Mouse (Mus musculus): Measurements from ENCODE around the gene Cd164l2. TPM values are rescaled to one million over a fixed set of nuclear protein-coding genes. Genes with fewer than 3 reads are reported as not detected.

The Cd164l2 gene
- polyA plus RNA-seq, 1 experiment from 2014 or later = 0.70 TPM

DNA sequence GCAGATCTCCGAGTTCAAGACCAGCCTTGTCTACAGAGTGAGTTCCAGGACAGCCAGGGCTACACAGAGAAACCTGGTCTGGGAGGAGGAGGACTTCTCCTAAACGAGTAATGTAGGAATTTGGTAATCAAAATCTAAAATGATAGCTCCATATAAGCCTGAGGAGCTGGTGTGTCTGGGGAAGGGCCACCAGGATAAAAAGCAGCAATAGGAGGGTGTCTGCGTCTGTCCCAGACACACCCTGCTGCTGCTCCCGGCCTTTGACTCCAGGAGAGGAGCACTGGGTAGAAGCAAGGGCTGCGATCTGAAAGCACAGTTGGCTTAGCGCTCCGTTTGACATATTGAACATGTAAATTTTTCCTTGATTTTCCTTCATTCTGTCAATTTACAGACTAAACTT, 36.7 kb upstream of the Cd164l2 start:
- Histone ChIP-seq H3K36me3 (ENCODE audit: control insufficient read depth, insufficient read depth, low read length) (peaks cover 13% of the 10 kb centered on the region), H3K27ac (ENCODE audit: low read depth, low read length) (no peak overlapping the region), H3K4me2 (no peak overlapping the region), H3K9me3 (ENCODE audit: control insufficient read depth, low read length) (no peaks in the 10 kb centered on the region), H3K9ac (ENCODE audit: low read depth, low read length) (no peak overlapping the region), H3K4me1 (replicated peaks; ENCODE audit: control insufficient read depth, insufficient read depth, low read length) (peaks cover 44% of the 10 kb centered on the region), H3K27me3 (replicated peaks; ENCODE audit: control insufficient read depth, insufficient read depth, low read length) (no peaks in the 10 kb centered on the region), H3K4me3 (ENCODE audit: low read depth, low read length) (no peak overlapping the region)
- 76% methylated on average over 7 of the region's 7 CpGs for WGBS
- ATAC-seq (replicated peaks; ENCODE audit: low FRiP score) (no peak), DNase-seq (ENCODE audit: low spot score) (no peak)

DNA sequence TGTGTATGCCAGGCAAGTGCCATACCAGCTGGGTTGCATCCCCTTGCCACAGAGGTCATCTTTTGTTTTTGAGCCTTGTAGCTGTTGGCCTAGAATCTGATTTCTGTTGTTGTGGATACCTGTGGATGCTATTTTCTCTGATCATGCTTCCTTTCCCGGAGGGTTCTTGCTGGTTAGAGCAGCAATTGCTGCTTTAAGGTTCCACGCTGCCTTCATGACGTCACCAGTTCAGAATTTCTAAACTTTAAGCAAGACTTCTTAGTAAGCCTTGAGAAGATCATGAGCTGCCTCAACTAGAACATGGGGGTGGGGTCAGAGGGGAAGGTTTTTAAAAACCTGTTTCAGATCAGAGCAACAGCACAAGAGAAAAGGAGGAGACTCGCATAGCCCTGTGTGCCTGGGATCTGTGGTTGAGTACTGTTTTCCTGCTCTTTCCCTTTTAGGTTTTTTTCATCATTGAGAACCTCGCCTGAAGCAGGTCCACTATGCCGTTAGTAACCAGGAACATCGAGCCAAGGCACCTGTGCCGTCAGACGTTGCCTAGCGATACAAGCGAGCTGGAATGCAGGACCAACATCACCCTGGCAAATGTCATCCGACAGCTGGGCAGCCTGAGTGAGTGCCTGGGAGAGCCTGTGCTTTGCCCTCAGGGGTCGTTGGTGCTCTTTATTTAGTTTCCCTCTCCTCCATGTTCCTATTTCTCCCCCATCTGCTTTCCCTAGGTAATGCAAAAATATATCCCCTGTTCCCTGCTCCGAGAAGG, 35.8 kb upstream of the Cd164l2 start:
- H3K9me3 ChIP-seq (ENCODE audit: control insufficient read depth, low read length) = no peaks in the 10 kb centered on the region
- ATAC-seq (replicated peaks; ENCODE audit: low FRiP score) (no peak), DNase-seq (ENCODE audit: low spot score) (no peak)
- H3K4me3 ChIP-seq (ENCODE audit: low read depth, low read length) = no peak overlapping the region
- peaks cover 42% of the 10 kb centered on the region for H3K4me1 ChIP-seq (replicated peaks; ENCODE audit: control insufficient read depth, insufficient read depth, low read length)
- whole genome bisulfite sequencing = 63% methylated on average over 14 of the region's 14 CpGs
- H3K27me3 ChIP-seq (replicated peaks; ENCODE audit: control insufficient read depth, insufficient read depth, low read length) = no peaks in the 10 kb centered on the region
- H3K9ac ChIP-seq (ENCODE audit: low read depth, low read length) = no peak overlapping the region
- no peak overlapping the region for H3K27ac ChIP-seq (ENCODE audit: low read depth, low read length)
- H3K36me3 ChIP-seq (ENCODE audit: control insufficient read depth, insufficient read depth, low read length) = peaks cover 13% of the 10 kb centered on the region
- H3K4me2 ChIP-seq = no peak overlapping the region

DNA sequence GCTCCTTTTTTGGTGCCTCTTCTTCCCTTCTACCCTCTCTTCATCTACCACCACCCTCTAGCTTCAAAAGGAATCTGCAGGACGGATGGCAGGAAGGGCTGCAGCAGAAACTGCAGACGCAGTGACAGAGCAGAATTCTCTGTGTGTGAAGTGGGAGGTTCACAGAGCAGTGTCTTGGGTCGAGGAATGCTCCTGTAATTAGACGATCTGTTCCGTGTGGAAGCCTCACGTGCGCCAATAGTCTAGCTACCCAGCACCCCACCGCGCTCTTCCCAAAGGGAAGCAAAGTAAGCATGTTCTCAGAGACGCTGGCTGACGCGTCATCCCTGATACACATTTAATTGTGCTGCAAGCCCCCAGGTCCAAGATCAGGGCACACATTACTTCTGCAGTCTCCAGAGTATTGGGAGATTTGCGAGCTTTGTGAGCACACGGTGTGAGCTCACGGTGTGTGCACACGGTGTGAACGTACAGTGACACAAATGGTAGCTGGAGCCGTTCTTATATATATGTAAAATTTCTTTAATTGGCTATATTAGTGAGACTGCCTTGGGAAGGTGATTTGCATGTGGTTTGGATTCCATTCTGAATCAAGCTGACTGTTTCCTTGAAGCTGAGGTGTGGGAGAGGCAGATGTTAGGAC, 35.0 kb upstream of the Cd164l2 start:
- peaks cover 41% of the 10 kb centered on the region for H3K4me1 ChIP-seq (replicated peaks; ENCODE audit: control insufficient read depth, insufficient read depth, low read length)
- peaks cover 13% of the 10 kb centered on the region for H3K36me3 ChIP-seq (ENCODE audit: control insufficient read depth, insufficient read depth, low read length)
- H3K9ac ChIP-seq (ENCODE audit: low read depth, low read length) = no peak overlapping the region
- no peak overlapping the region; the same call in 1 of the 2 replicates for H3K27ac ChIP-seq (ENCODE audit: low read depth, low read length)
- ATAC-seq (replicated peaks; ENCODE audit: low FRiP score) = no peak
- WGBS = 82% methylated on average over 18 of the region's 18 CpGs
- DNase-seq (ENCODE audit: low spot score) = no peak
- H3K9me3 ChIP-seq (ENCODE audit: control insufficient read depth, low read length) = no peaks in the 10 kb centered on the region
- H3K4me3 ChIP-seq (ENCODE audit: low read depth, low read length) = no peak overlapping the region
- no peak overlapping the region for H3K4me2 ChIP-seq
- no peaks in the 10 kb centered on the region for H3K27me3 ChIP-seq (replicated peaks; ENCODE audit: control insufficient read depth, insufficient read depth, low read length)

DNA sequence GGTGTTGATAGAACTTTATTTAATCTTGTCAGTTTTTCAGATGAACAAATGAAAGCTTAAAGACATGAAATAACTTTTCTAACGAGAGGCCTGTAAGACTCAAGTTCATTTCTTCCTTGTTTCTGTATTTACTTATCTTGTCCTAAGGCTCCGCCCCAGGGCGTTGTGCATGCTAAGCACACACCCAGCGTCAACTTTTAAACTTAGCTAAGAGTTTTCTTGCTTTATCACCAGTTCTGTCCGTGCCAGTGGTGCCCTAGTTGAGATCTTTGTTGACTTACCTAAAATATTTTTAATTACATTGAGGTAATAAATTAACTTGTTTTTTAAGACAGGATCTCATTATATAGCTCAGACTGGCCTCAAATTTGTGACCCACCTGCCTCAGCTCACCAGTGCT, 33.6 kb upstream of the Cd164l2 start:
- Histone ChIP-seq H3K4me1 (replicated peaks; ENCODE audit: control insufficient read depth, insufficient read depth, low read length) (peaks cover 40% of the 10 kb centered on the region), H3K4me3 (ENCODE audit: low read depth, low read length) (no peak overlapping the region), H3K9me3 (ENCODE audit: control insufficient read depth, low read length) (no peaks in the 10 kb centered on the region), H3K9ac (ENCODE audit: low read depth, low read length) (no peak overlapping the region), H3K36me3 (ENCODE audit: control insufficient read depth, insufficient read depth, low read length) (peaks cover 13% of the 10 kb centered on the region), H3K27ac (ENCODE audit: low read depth, low read length) (peak overlapping the region; percentile 61), H3K4me2 (peak overlapping the region; percentile 26; the same call in 1 of the 2 replicates), H3K27me3 (replicated peaks; ENCODE audit: control insufficient read depth, insufficient read depth, low read length) (no peaks in the 10 kb centered on the region)
- DNase-seq (ENCODE audit: low spot score) = no peak
- ATAC-seq (replicated peaks; ENCODE audit: low FRiP score) = peak; percentile 73; the same call in 1 of the 2 replicates
- 58% methylated on average over 5 of the region's 5 CpGs for WGBS

DNA sequence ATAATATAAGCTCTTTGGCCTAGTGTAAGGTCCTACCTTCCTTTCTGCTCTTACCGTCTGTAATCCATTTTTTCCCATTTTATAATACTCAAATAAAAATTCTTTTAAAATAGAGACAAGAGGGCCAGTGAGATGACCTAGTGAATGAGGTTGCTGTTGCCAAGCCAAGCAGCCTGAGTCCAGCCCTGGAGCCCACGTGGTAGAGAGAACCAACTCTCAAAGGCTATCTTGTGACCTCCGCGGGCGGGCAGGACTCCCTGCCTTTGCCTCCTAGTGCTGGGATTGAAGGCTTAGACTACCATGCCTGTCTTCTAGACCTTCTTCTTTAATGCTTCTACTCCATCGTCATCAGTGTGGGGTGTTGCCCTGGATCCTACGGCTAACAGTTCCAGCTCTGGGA, 32.7 kb upstream of the Cd164l2 start:
- no peak overlapping the region for H3K4me3 ChIP-seq (ENCODE audit: low read depth, low read length)
- DNase-seq (ENCODE audit: low spot score) (no peak), ATAC-seq (replicated peaks; ENCODE audit: low FRiP score) (no peak)
- peaks cover 13% of the 10 kb centered on the region for H3K36me3 ChIP-seq (ENCODE audit: control insufficient read depth, insufficient read depth, low read length)
- H3K4me1 ChIP-seq (replicated peaks; ENCODE audit: control insufficient read depth, insufficient read depth, low read length) = peaks cover 42% of the 10 kb centered on the region
- 88% methylated on average over 7 of the region's 7 CpGs for WGBS
- no peak overlapping the region for H3K27ac ChIP-seq (ENCODE audit: low read depth, low read length)
- no peaks in the 10 kb centered on the region for H3K9me3 ChIP-seq (ENCODE audit: control insufficient read depth, low read length)
- H3K27me3 ChIP-seq (replicated peaks; ENCODE audit: control insufficient read depth, insufficient read depth, low read length) = no peaks in the 10 kb centered on the region
- no peak overlapping the region for H3K9ac ChIP-seq (ENCODE audit: low read depth, low read length)
- no peak overlapping the region for H3K4me2 ChIP-seq

DNA sequence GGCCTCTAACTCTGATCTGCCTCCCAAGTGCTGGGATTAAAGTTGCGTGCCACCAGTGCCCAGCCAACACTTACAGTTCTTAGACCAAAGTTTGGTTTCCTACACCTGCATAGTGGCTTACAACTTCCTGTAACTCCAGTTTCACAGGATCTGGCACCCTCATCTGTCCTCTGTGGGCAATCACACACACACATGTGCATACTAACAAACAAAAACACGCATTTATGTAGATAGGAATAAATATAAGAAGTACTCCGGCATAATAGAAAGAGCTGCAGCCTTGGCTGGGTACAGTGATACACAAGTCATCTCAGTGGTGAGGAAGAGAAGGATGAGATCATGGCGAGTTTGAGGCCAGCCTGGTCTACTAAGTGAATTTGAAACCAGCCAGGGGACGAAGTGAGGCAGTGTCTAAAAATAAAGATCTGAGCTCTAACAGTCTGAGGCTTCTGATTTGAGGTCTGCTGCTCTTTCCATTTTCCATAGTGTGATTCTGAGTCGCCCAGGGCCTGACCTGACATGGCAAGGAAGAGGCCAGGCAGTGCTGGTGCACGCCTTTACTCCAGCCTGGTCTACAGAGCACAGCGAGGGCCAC, 29.4 kb upstream of the Cd164l2 start:
- DNase-seq (ENCODE audit: low spot score) = no peak
- no peak overlapping the region for H3K4me3 ChIP-seq (ENCODE audit: low read depth, low read length)
- no peak overlapping the region for H3K27ac ChIP-seq (ENCODE audit: low read depth, low read length)
- H3K9me3 ChIP-seq (ENCODE audit: control insufficient read depth, low read length) = no peaks in the 10 kb centered on the region
- WGBS = 91% methylated on average over 8 of the region's 8 CpGs
- no peak overlapping the region for H3K9ac ChIP-seq (ENCODE audit: low read depth, low read length)
- H3K4me1 ChIP-seq (replicated peaks; ENCODE audit: control insufficient read depth, insufficient read depth, low read length) = peaks cover 26% of the 10 kb centered on the region
- no peak overlapping the region for H3K4me2 ChIP-seq
- H3K27me3 ChIP-seq (replicated peaks; ENCODE audit: control insufficient read depth, insufficient read depth, low read length) = no peaks in the 10 kb centered on the region
- peaks cover 27% of the 10 kb centered on the region for H3K36me3 ChIP-seq (ENCODE audit: control insufficient read depth, insufficient read depth, low read length)
- ATAC-seq (replicated peaks; ENCODE audit: low FRiP score) = no peak

DNA sequence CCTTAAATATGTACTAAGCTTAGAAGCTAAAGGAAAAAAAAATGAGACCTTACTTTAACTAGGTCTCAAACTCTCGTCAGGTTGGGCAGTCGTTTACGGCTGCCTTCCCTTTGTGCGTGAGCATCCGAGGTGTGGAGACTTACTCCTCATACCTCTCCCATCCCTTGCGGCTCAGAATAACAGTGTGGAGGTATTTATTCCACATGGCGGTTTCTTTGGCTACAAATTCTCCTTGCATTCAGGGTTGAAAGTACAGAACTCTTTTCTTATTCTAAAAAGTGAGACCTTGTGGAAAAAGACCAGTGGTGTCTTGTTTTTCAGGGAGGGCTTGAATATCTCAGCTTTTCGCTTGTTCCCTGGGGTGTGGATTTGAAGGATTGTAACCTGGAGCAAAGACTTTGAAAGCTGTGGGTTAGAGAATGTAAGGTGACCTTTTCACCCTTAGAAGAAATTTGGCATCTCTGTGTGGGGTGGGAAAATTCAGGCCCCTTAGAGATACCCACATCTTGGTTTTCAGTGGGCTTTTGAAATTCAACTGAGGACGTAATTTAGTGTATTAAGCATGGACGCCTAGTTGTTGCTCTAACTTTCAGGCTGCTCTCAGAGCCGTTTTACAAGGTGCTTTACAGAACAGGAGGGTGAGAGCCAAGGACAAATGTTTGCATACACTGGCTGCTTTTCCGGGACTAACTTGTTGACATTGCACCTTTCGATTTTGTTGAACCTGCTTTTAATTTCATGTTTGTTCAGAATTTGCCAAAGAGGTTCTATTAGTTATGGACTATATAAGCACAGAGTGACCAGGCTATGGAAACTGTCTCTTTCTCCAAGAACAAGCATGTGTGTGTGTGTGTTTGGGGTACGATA, 27.7 kb upstream of the Cd164l2 start:
- no peaks in the 10 kb centered on the region for H3K27me3 ChIP-seq (replicated peaks; ENCODE audit: control insufficient read depth, insufficient read depth, low read length)
- H3K9me3 ChIP-seq (ENCODE audit: control insufficient read depth, low read length) = no peaks in the 10 kb centered on the region
- DNase-seq (ENCODE audit: low spot score) (no peak), ATAC-seq (replicated peaks; ENCODE audit: low FRiP score) (no peak)
- H3K4me3 ChIP-seq (ENCODE audit: low read depth, low read length) = no peak overlapping the region
- 74% methylated on average over 14 of the region's 14 CpGs for WGBS
- H3K27ac ChIP-seq (ENCODE audit: low read depth, low read length) = peak overlapping the region; percentile 25; the same call in 1 of the 2 replicates
- no peak overlapping the region for H3K9ac ChIP-seq (ENCODE audit: low read depth, low read length)
- no peak overlapping the region for H3K4me2 ChIP-seq
- H3K36me3 ChIP-seq (ENCODE audit: control insufficient read depth, insufficient read depth, low read length) = peaks cover 36% of the 10 kb centered on the region
- peaks cover 14% of the 10 kb centered on the region; the same call in 1 of the 2 replicates for H3K4me1 ChIP-seq (replicated peaks; ENCODE audit: control insufficient read depth, insufficient read depth, low read length)

DNA sequence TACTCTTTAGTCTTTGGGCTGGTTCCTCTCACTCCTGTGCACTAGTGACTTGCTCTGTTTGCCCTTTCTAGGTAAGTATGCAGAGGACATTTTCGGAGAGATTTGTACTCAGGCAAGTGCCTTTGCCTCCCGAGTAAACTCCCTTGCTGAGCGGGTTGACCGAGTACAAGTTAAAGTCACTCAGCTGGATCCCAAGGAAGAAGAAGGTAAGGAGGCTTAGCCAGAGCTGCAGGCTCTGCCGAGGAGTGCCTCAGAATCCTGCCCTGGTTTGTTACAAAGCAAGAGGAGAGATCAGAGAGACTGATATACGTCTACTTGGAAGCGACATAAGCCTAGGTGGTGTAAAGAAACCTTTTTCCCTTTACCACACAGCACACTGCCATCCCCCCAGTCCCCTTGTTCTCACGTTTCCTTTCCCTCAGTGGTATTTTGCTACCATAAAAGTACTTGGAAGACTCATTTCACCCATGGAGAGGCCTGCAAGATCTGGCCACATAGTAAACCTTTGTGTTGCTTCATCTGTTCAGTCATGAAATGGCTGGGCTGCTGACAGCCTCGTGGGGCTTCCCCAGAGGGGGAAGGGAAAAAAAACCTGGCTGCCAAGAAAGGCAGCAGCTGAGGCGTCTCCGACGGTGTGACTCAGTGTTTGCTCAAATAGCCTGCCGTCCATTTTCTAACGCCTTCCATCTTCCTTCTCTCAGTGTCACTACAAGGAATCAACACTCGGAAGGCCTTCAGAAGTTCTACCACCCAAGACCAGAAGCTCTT, 26.8 kb upstream of the Cd164l2 start:
- no peak overlapping the region for H3K4me2 ChIP-seq
- peaks cover 37% of the 10 kb centered on the region for H3K36me3 ChIP-seq (ENCODE audit: control insufficient read depth, insufficient read depth, low read length)
- H3K27ac ChIP-seq (ENCODE audit: low read depth, low read length) = no peak overlapping the region
- H3K9me3 ChIP-seq (ENCODE audit: control insufficient read depth, low read length) = no peaks in the 10 kb centered on the region
- DNase-seq (ENCODE audit: low spot score) (no peak), ATAC-seq (replicated peaks; ENCODE audit: low FRiP score) (no peak)
- H3K27me3 ChIP-seq (replicated peaks; ENCODE audit: control insufficient read depth, insufficient read depth, low read length) = no peaks in the 10 kb centered on the region
- H3K4me1 ChIP-seq (replicated peaks; ENCODE audit: control insufficient read depth, insufficient read depth, low read length) = peaks cover 14% of the 10 kb centered on the region; the same call in 1 of the 2 replicates
- no peak overlapping the region for H3K9ac ChIP-seq (ENCODE audit: low read depth, low read length)
- no peak overlapping the region for H3K4me3 ChIP-seq (ENCODE audit: low read depth, low read length)
- 66% methylated on average over 15 of the region's 15 CpGs for WGBS
